ENCODE assay signal across 8 mouse cellular contexts in genomic region chr7:105399058-105399934, GRCm38 (mm10). TPM values are rescaled to one million over a fixed set of nuclear protein-coding genes. Genes with fewer than 3 reads are reported as not detected.
DNase-seq lines count a peak whose midpoint lies in the region; ATAC-seq and TF ChIP-seq lines count a peak whose summit lies in the region.

No protein-coding gene starts in this region.

- no peak; the same call in 1 of the 2 replicates for ATAC-seq in kidney, postnatal 0 days (replicated peaks; ENCODE audit: low FRiP score, low read depth)
- peak; percentile 7 for ATAC-seq in activated CD4-positive, CD25-positive, alpha-beta regulatory T cell, adult 4 months
- ATAC-seq in granulocyte monocyte progenitor cell, adult 5-6 weeks (replicated peaks; ENCODE audit: poor library complexity, severe bottlenecking), result peak; percentile 56
- ATAC-seq in liver, embryonic 16.5 days (ENCODE audit: low read depth), result no peak

- intact Hi-C loops in gastrocnemius, postnatal 36 days (cut with DNase I), result no loop called here

- no peaks in the 10 kb centered on the region for H3K9me3 ChIP-seq in kidney, postnatal 0 days (replicated peaks; ENCODE audit: low read length)
- H3K9me3 ChIP-seq in liver, embryonic 16.5 days (replicated peaks; ENCODE audit: control insufficient read depth, low read length), result no peaks in the 10 kb centered on the region

- no peak for TF ChIP-seq CTCF in kidney, postnatal 0 days (IDR thresholded peaks at IDR 0.05; ENCODE audit: low read depth)

- no peaks in the 10 kb centered on the region for H3K4me1 ChIP-seq in kidney, postnatal 0 days (replicated peaks; ENCODE audit: insufficient read depth, low read length)
- peaks cover 13% of the 10 kb centered on the region for H3K4me1 ChIP-seq in liver, embryonic 16.5 days (ENCODE audit: control insufficient read depth, low read depth, low read length)

- H3K36me3 ChIP-seq in kidney, postnatal 0 days (ENCODE audit: insufficient read depth, low read length), result no peaks in the 10 kb centered on the region
- H3K36me3 ChIP-seq in liver, embryonic 16.5 days (ENCODE audit: control insufficient read depth, insufficient read depth), result no peaks in the 10 kb centered on the region
- no peaks in the 10 kb centered on the region for H3K36me3 ChIP-seq in splenic B cell, adult 2 months (ENCODE audit: control insufficient read depth, insufficient read depth, low read length, poor library complexity, severe bottlenecking)

- peak overlapping the region; percentile 81 for H3K27ac ChIP-seq in kidney, postnatal 0 days
- H3K27ac ChIP-seq in liver, embryonic 16.5 days (ENCODE audit: low read length), result peak overlapping the region; percentile 86

- peak overlapping the region; percentile 80 for H3K4me3 ChIP-seq in kidney, postnatal 0 days (replicated peaks; ENCODE audit: low read depth, low read length)
- H3K4me3 ChIP-seq in liver, embryonic 16.5 days (ENCODE audit: low read depth, low read length), result peak overlapping the region; percentile 90

- no peaks in the 10 kb centered on the region for H3K27me3 ChIP-seq in kidney, postnatal 0 days (ENCODE audit: insufficient read depth, low read length)
- no peaks in the 10 kb centered on the region for H3K27me3 ChIP-seq in liver, embryonic 16.5 days (ENCODE audit: control insufficient read depth, insufficient read depth, low read depth, low read length)
- H3K27me3 ChIP-seq in splenic B cell, adult 2 months (ENCODE audit: control insufficient read depth, insufficient read depth, low read length, poor library complexity, severe bottlenecking), result no peaks in the 10 kb centered on the region; the same call in 1 of the 2 replicates

- peak; percentile 14 for DNase-seq in kidney, postnatal 0 days (ENCODE audit: low spot score)
- no peak for DNase-seq in kidney, postnatal 25 days
- DNase-seq in splenic B cell, adult 2 months (ENCODE audit: low read depth, low spot score), result peak; percentile 53
- no peak for DNase-seq in layer of hippocampus, postnatal 36 days
- DNase-seq in gastrocnemius, postnatal 36 days, result no peak

- 2% methylated on average over 25 of the region's 25 CpGs for WGBS in kidney, postnatal 0 days
- WGBS in liver, embryonic 16.5 days (ENCODE audit: insufficient replicate concordance), result under 1% methylated on average over 25 of the region's 25 CpGs

- peak overlapping the region; percentile 69 for H3K4me2 ChIP-seq in kidney, postnatal 0 days (ENCODE audit: low read length)
- peak overlapping the region; percentile 82 for H3K4me2 ChIP-seq in liver, embryonic 16.5 days (ENCODE audit: low read depth, low read length)

- H3K9ac ChIP-seq in kidney, postnatal 0 days (ENCODE audit: low read depth, low read length), result peak overlapping the region; percentile 84
- peak overlapping the region; percentile 89 for H3K9ac ChIP-seq in liver, embryonic 16.5 days (ENCODE audit: low read depth, low read length)

RNA-seq across cellular contexts. Expression of gene Fam160a2, which starts 0.6 kb away (rescaled TPM):
- polyA plus RNA-seq in kidney, postnatal 0 days (2015; fragmentation: Nextera tagmentation; extraction: Ambion mirVana), result 28.0 and 33.2 TPM in 2 replicates
- polyA plus RNA-seq in activated CD4-positive, CD25-positive, alpha-beta regulatory T cell, adult 4 months (2017; shearing (Covaris generic)), result 10 to 100 TPM; 14.6 to 15.8 TPM
- total RNA-seq in granulocyte monocyte progenitor cell, adult 5-6 weeks (2014; fragmentation: Nextera tagmentation), result 42.9 and 44.3 TPM in 2 replicates
- total RNA-seq in granulocyte monocyte progenitor cell, adult 5-6 weeks (2017), result 9.0 and 23.2 TPM in 2 replicates
- polyA plus RNA-seq in liver, embryonic 16.5 days (2015; fragmentation: Nextera tagmentation; extraction: Ambion mirVana), result 13.7 and 13.8 TPM in 2 replicates
- 10 to 100 TPM; 57.6 to 58.6 TPM for total RNA-seq in layer of hippocampus, postnatal 36 days (2021)
- 10 to 100 TPM; 11.0 to 12.2 TPM for total RNA-seq in gastrocnemius, postnatal 36 days (2021)

RNA-seq across cellular contexts. Expression of gene Cnga4, which starts 5.1 kb away (rescaled TPM):
- 0.05 TPM in 1 of 2 replicates, not detected in the other for polyA plus RNA-seq in kidney, postnatal 0 days (2015; fragmentation: Nextera tagmentation; extraction: Ambion mirVana)
- polyA plus RNA-seq in activated CD4-positive, CD25-positive, alpha-beta regulatory T cell, adult 4 months (2017; shearing (Covaris generic)), result not detected
- not detected in 2 replicates for total RNA-seq in granulocyte monocyte progenitor cell, adult 5-6 weeks (2014; fragmentation: Nextera tagmentation)
- total RNA-seq in granulocyte monocyte progenitor cell, adult 5-6 weeks (2017), result not detected in 2 replicates
- polyA plus RNA-seq in liver, embryonic 16.5 days (2015; fragmentation: Nextera tagmentation; extraction: Ambion mirVana), result not detected in 2 replicates
- total RNA-seq in layer of hippocampus, postnatal 36 days (2021), result under 1 TPM; 0.43 to 0.90 TPM
- not detected for total RNA-seq in gastrocnemius, postnatal 36 days (2021)

RNA-seq across cellular contexts. Expression of gene Gm5901, which starts 24.5 kb away (rescaled TPM):
- not detected in 2 replicates for polyA plus RNA-seq in kidney, postnatal 0 days (2015; fragmentation: Nextera tagmentation; extraction: Ambion mirVana)
- not detected for polyA plus RNA-seq in activated CD4-positive, CD25-positive, alpha-beta regulatory T cell, adult 4 months (2017; shearing (Covaris generic))
- not detected in 2 replicates for total RNA-seq in granulocyte monocyte progenitor cell, adult 5-6 weeks (2014; fragmentation: Nextera tagmentation)
- not detected in 2 replicates for total RNA-seq in granulocyte monocyte progenitor cell, adult 5-6 weeks (2017)
- not detected in 2 replicates for polyA plus RNA-seq in liver, embryonic 16.5 days (2015; fragmentation: Nextera tagmentation; extraction: Ambion mirVana)
- not detected for total RNA-seq in layer of hippocampus, postnatal 36 days (2021)
- total RNA-seq in gastrocnemius, postnatal 36 days (2021), result not detected

RNA-seq across cellular contexts. Expression of gene Cckbr, which starts 26.2 kb away (rescaled TPM):
- polyA plus RNA-seq in kidney, postnatal 0 days (2015; fragmentation: Nextera tagmentation; extraction: Ambion mirVana), result 0.59 and 0.62 TPM in 2 replicates
- not detected for polyA plus RNA-seq in activated CD4-positive, CD25-positive, alpha-beta regulatory T cell, adult 4 months (2017; shearing (Covaris generic))
- not detected in 2 replicates for total RNA-seq in granulocyte monocyte progenitor cell, adult 5-6 weeks (2014; fragmentation: Nextera tagmentation)
- not detected in 2 replicates for total RNA-seq in granulocyte monocyte progenitor cell, adult 5-6 weeks (2017)
- not detected in 2 replicates for polyA plus RNA-seq in liver, embryonic 16.5 days (2015; fragmentation: Nextera tagmentation; extraction: Ambion mirVana)
- total RNA-seq in layer of hippocampus, postnatal 36 days (2021), result 1 to 10 TPM; 5.9 to 6.6 TPM
- total RNA-seq in gastrocnemius, postnatal 36 days (2021), result not detected

RNA-seq across cellular contexts. Expression of gene Olfr692, which starts 31.3 kb away (rescaled TPM):
- polyA plus RNA-seq in kidney, postnatal 0 days (2015; fragmentation: Nextera tagmentation; extraction: Ambion mirVana), result not detected in 2 replicates
- not detected for polyA plus RNA-seq in activated CD4-positive, CD25-positive, alpha-beta regulatory T cell, adult 4 months (2017; shearing (Covaris generic))
- not detected in 2 replicates for total RNA-seq in granulocyte monocyte progenitor cell, adult 5-6 weeks (2014; fragmentation: Nextera tagmentation)
- not detected in 2 replicates for total RNA-seq in granulocyte monocyte progenitor cell, adult 5-6 weeks (2017)
- not detected in 2 replicates for polyA plus RNA-seq in liver, embryonic 16.5 days (2015; fragmentation: Nextera tagmentation; extraction: Ambion mirVana)
- not detected for total RNA-seq in layer of hippocampus, postnatal 36 days (2021)
- total RNA-seq in gastrocnemius, postnatal 36 days (2021), result not detected

Comparison
In these comparisons a context has a peak if more than half of its experiments do, and no peak if none do; other contexts are left out.
1. DNase-seq: peak in kidney, postnatal 0 days (single experiment) and splenic B cell, adult 2 months (single experiment); none in kidney, postnatal 25 days (0 of 2), layer of hippocampus, postnatal 36 days (0 of 2) and gastrocnemius, postnatal 36 days (0 of 2).
2. ATAC-seq: peak in activated CD4-positive, CD25-positive, alpha-beta regulatory T cell, adult 4 months (single experiment) and granulocyte monocyte progenitor cell, adult 5-6 weeks (single experiment); none in kidney, postnatal 0 days (single experiment) and liver, embryonic 16.5 days (single experiment).